Mouse (Mus musculus) hindbrain, embryonic 10.5 days (tissue): ENCODE measurements around the gene Meox1. TPM values are rescaled to one million over a fixed set of nuclear protein-coding genes. Genes with fewer than 3 reads are reported as not detected.
A peak's percentile ranks its signal among the peaks of the same experiment; 100 is the strongest.

ENCODE experiments used
- DNase-seq: peaks from one replicate; pipeline ENCODE4 v3.0.0-alpha.2; 2017; ENCODE audit warnings: low spot score
- H3K27ac ChIP-seq: fragments of 300-500 bp; sonication (generic); 2 replicates; pipeline ENCODE4 v1.5.1; 2016; ENCODE audit warnings: mild to moderate bottlenecking, moderate library complexity
- H3K27me3 ChIP-seq: fragments of 300-500 bp; sonication (generic); 2 replicates; pipeline ENCODE4 v1.6.1; 2016; ENCODE audit warnings: mild to moderate bottlenecking; ENCODE audit not compliant: poor library complexity, insufficient read depth, severe bottlenecking
- H3K36me3 ChIP-seq: fragments of 300-500 bp; sonication (generic); 2 replicates; pipeline ENCODE4 v1.6.1; 2016; ENCODE audit warnings: mild to moderate bottlenecking, moderate library complexity
- H3K4me1 ChIP-seq: fragments of 300-500 bp; sonication (generic); replicated peaks from 2 replicates; pipeline ENCODE4 v1.6.1; 2016; ENCODE audit warnings: mild to moderate bottlenecking
- H3K4me3 ChIP-seq: fragments of 300-500 bp; sonication (generic); 2 replicates; pipeline ENCODE4 v1.5.1; 2016; ENCODE audit warnings: mild to moderate bottlenecking, moderate library complexity
- H3K9me3 ChIP-seq: fragments of 300-500 bp; sonication (generic); 2 replicates; pipeline ENCODE4 v1.6.1; 2016; ENCODE audit warnings: mild to moderate bottlenecking, moderate library complexity
- WGBS: fragments of 180-500 bp; shearing (Covaris S2); methylation state at CpG from one replicate; pipeline ENCODE4 v1.1.7; 2016; 5-methylcytosine and 5-hydroxymethylcytosine counted together
- polyA plus RNA-seq: library from polyadenylated mRNA; unstranded; fragments of >200 nt; fragmentation: Nextera tagmentation; extraction: Ambion mirVana; gene quantifications from 2 replicates; pipeline ENCODE4 v1.2.1, GENCODE M21; 2016

Meox1 gene
- polyA plus RNA-seq, 1 experiment from 2014 or later, result 1.6 TPM

DNA sequence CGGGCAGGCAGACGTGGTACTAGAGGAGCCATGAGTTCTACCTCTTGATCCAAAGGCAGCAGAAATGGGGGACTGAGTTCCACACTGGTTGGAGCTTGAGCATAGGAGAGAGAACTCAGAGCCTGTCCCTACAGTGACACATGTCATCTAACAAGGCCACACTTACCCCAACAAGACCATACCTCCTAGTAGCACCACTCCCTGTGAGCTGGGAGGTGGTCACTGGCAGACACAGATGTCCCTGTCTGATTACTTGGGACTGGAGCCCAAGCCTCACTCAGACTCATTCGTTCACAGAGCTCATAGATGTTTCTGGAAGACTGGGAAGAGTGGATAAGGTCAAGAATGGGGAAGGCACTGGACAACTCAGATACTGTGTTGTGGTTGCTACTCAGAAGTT is 24.4 kb upstream of the Meox1 start:
- peaks cover 14% of the 10 kb centered on the region for H3K4me1 ChIP-seq
- 71% methylated on average over 3 of the region's 3 CpGs for WGBS
- H3K9me3 ChIP-seq, result no peaks in the 10 kb centered on the region
- H3K27me3 ChIP-seq, result peaks cover 31% of the 10 kb centered on the region
- no peak for DNase-seq
- H3K27ac ChIP-seq, result no peak overlapping the region
- no peaks in the 10 kb centered on the region for H3K36me3 ChIP-seq
- no peak overlapping the region for H3K4me3 ChIP-seq

DNA sequence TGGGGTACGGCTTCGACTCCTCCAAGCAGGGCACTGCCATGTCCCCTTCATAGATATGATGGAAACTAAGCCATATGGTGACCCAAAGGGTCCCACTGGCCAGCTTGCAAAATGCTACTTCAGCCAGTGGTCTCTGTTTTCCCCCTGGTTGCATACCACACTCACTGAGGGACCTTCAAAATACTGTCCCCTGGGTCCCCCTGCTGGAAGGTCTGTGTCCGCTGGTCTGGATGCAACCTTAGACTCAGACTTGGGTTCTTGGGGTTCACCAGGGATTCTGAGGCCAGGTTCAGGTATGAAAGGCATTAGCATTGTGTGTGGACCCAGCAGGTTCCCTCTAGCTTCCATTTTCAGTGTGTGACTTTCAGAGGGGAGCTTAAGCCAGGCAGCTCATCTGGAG is 22.6 kb upstream of the Meox1 start:
- peaks cover 31% of the 10 kb centered on the region for H3K27me3 ChIP-seq
- no peaks in the 10 kb centered on the region for H3K9me3 ChIP-seq
- no peak for DNase-seq
- no peaks in the 10 kb centered on the region for H3K36me3 ChIP-seq
- H3K27ac ChIP-seq, result no peak overlapping the region
- 65% methylated on average over 3 of the region's 3 CpGs for WGBS
- H3K4me1 ChIP-seq, result peaks cover 14% of the 10 kb centered on the region
- H3K4me3 ChIP-seq, result no peak overlapping the region

GRCm38 (mm10) chr11:101913591-101913990 is 19.4 kb upstream of the Meox1 start:
- H3K27me3 ChIP-seq, result peaks cover 45% of the 10 kb centered on the region
- no peak overlapping the region for H3K4me3 ChIP-seq
- no peak overlapping the region for H3K27ac ChIP-seq
- H3K9me3 ChIP-seq, result no peaks in the 10 kb centered on the region
- no peaks in the 10 kb centered on the region; the same call in none of the 2 replicates for H3K4me1 ChIP-seq
- WGBS, result 60% methylated on average over 8 of the region's 8 CpGs
- H3K36me3 ChIP-seq, result no peaks in the 10 kb centered on the region
- DNase-seq, result no peak

DNA sequence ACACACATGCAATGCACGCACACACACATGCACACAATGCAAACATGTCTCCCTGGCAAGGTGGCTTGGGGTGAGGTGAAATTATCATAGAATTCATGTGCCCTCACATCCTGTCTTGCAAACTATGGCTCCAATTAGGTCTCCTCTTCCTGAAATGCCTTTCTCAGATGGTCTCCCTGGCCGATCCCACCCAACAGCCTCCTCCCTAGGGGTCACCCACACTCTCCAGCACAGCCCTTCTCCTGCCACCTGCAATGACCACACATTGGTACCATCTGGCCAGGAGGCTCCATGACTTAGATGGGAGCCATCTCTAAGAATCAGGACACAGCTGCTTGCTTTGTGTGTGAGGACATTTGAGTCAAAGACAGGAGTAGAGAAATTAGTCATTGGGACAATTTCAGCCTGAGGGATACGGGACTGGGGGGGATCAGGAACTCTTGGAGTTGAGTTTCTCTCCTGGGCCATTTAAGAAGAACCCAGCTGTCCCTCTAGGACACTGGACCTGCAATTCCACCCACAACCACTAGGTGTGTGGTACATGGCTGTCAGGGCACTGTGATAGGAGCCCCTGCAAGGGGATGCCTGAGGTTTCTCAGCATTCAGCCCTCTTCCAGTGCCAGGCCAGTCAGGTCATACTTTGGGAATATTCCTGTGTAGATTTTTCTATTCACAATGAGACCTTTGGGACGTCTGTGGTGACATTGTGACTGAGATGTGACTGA is 17.8 kb upstream of the Meox1 start:
- no peaks in the 10 kb centered on the region for H3K36me3 ChIP-seq
- H3K27me3 ChIP-seq, result peaks cover 32% of the 10 kb centered on the region
- 63% methylated on average over 4 of the region's 4 CpGs for WGBS
- H3K9me3 ChIP-seq, result no peaks in the 10 kb centered on the region
- peaks cover 6% of the 10 kb centered on the region for H3K4me1 ChIP-seq
- no peak overlapping the region for H3K27ac ChIP-seq
- DNase-seq, result peak; percentile 41
- no peak overlapping the region for H3K4me3 ChIP-seq

- no peaks in the 10 kb centered on the region for H3K36me3 ChIP-seq
- peaks cover 12% of the 10 kb centered on the region for H3K4me1 ChIP-seq
- 24% methylated on average over 21 of the region's 21 CpGs for WGBS
- DNase-seq, result peak; percentile 84
- no peak overlapping the region for H3K27ac ChIP-seq
- no peak overlapping the region for H3K4me3 ChIP-seq
- peaks cover 40% of the 10 kb centered on the region for H3K27me3 ChIP-seq
- H3K9me3 ChIP-seq, result no peaks in the 10 kb centered on the region
Observed at GRCm38 (mm10) chr11:101910230-101910946, 16.2 kb upstream of the Meox1 start.

DNA sequence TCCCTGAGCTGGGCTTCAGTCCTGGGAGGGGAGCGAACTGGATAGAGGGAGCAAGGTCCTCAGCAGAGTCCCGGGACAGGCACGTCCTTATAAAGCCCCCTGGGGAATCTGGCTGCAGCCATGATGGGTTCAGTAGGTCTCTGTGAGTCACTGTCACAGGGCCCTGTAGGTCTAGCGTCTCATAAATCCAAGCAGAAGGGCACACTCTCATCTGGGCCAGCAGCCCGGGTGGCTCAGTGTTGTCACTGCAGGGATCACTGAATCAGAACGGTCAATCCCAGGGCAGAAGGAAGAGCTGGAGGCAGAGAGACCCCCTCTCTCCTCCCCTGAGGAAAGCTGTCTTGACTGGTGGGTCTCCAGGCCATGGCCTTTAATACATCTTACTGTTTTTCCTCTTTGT is 14.6 kb upstream of the Meox1 start:
- H3K27ac ChIP-seq, result no peak overlapping the region
- DNase-seq, result no peak
- no peaks in the 10 kb centered on the region for H3K36me3 ChIP-seq
- 56% methylated on average over 6 of the region's 6 CpGs for WGBS
- peaks cover 12% of the 10 kb centered on the region for H3K4me1 ChIP-seq
- H3K27me3 ChIP-seq, result peaks cover 33% of the 10 kb centered on the region
- H3K4me3 ChIP-seq, result no peak overlapping the region
- H3K9me3 ChIP-seq, result no peaks in the 10 kb centered on the region

- H3K9me3 ChIP-seq, result no peaks in the 10 kb centered on the region
- H3K27ac ChIP-seq, result no peak overlapping the region
- peak; percentile 80 for DNase-seq
- no peak overlapping the region for H3K4me3 ChIP-seq
- peaks cover 18% of the 10 kb centered on the region for H3K4me1 ChIP-seq
- H3K36me3 ChIP-seq, result no peaks in the 10 kb centered on the region
- 28% methylated on average over 13 of the region's 13 CpGs for WGBS
- peaks cover 18% of the 10 kb centered on the region for H3K27me3 ChIP-seq
Observed at GRCm38 (mm10) chr11:101905115-101905514, 10.9 kb upstream of the Meox1 start.

DNA sequence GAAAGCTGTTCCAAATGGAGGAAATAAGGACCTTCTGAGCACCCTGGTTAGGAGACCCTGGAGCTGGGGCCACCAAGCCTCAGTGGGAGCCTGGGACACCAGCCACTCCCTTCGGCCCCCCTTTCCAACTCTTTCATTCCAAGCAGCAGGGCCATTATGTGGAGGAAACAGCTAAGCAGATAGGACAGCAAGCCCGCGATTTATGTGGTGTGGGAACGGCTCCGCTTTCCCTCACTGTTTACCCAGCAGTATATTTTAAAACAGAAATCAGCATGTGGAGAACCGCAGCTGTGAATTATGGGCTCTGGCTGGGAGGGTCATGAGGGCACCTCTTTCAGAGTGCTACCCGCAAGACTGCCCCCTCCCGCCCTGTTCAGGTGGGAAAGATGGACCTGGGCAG is 7.1 kb upstream of the Meox1 start:
- Histone ChIP-seq H3K4me1 (peaks cover 21% of the 10 kb centered on the region), H3K9me3 (no peaks in the 10 kb centered on the region), H3K27ac (no peak overlapping the region), H3K36me3 (no peaks in the 10 kb centered on the region), H3K27me3 (peaks cover 4% of the 10 kb centered on the region), H3K4me3 (no peak overlapping the region)
- DNase-seq, result no peak
- WGBS, result 82% methylated on average over 8 of the region's 8 CpGs

- Histone ChIP-seq H3K9me3 (no peaks in the 10 kb centered on the region), H3K36me3 (no peaks in the 10 kb centered on the region), H3K27me3 (peaks cover 25% of the 10 kb centered on the region), H3K4me1 (peaks cover 44% of the 10 kb centered on the region), H3K4me3 (no peak overlapping the region), H3K27ac (no peak overlapping the region)
- no peak for DNase-seq
- WGBS, result 90% methylated on average over 4 of the region's 4 CpGs
Observed at GRCm38 (mm10) chr11:101898328-101898727, 4.2 kb upstream of the Meox1 start.

DNA sequence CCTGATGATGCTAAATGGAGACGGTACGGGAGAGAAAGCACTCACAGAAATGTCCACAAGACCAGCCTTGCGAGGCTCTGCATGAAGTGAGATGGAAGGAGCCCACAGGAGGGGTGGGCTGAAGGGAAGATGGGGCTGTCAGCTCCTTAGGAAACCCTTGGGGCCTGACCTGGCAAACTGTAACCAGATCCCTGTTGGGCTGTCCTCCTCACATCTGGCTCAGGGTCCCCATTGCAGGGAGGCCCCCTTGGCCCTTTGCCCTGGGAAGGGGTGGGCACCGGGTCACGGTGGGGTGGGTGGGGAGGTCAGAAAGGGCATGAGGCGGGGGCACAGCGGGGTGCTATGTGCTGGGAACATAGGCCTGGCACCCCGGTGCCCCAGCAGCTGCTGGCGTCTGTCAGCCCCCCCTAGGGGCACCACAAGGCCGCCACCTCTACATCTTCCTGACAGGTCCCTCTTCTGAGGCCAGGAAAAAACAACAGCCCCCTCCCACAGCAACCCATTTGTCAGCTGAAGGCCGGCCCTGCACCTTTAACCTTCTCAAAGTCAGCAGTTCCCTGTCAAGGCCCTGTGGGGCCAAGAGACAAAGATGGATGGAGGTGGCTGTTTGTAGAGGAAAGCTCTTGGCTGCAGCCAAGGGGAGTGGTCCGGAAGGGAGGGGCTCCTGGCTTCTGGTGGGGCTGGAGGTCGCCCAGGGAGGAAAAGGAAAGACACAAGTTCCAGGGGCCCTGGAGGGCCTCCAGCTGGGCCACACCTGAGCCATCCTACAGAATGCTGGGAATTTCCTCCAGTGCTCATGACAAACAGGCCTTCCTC is 2.6 kb upstream of the Meox1 start:
- WGBS, result 21% methylated on average over 13 of the region's 13 CpGs
- DNase-seq, result peak; percentile 59
- Histone ChIP-seq H3K9me3 (no peaks in the 10 kb centered on the region), H3K36me3 (no peaks in the 10 kb centered on the region), H3K27ac (peak overlapping the region; percentile 59), H3K4me1 (peaks cover 51% of the 10 kb centered on the region), H3K27me3 (peaks cover 41% of the 10 kb centered on the region), H3K4me3 (0 out of 2 replicates have a peak overlapping the region, but pooled peaks have one; percentile 2)

GRCm38 (mm10) chr11:101893560-101893959 is 614 bp downstream of the Meox1 start:
- H3K9me3 ChIP-seq, result no peaks in the 10 kb centered on the region
- H3K27me3 ChIP-seq, result peaks cover 55% of the 10 kb centered on the region
- no peak for DNase-seq
- no peaks in the 10 kb centered on the region for H3K36me3 ChIP-seq
- 35% methylated on average over 15 of the region's 15 CpGs for WGBS
- H3K4me1 ChIP-seq, result peaks cover 65% of the 10 kb centered on the region
- H3K4me3 ChIP-seq, result no peak overlapping the region
- no peak overlapping the region for H3K27ac ChIP-seq

- DNase-seq, result no peak
Observed at GRCm38 (mm10) chr11:101891451-101891850, 2.7 kb downstream of the Meox1 start.

DNA sequence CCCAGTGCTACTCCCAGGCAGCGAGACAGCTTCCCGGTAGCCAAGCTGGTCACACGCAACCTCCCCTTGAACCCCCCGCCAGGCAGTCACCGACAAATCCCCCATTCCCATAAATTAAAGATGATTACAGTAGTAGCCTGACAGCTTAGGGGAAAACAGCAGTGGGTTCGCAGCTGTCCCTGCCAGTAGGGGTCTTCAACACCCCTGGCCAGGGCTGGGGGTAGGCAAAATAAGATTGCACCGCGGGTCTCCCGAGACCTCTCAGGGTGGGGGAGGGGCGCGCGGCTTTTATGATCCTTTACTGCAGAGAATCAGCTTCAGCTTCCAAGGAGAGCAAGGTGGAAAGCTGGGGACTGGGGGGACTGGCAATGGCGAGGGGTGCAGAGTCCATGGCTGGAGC is 4.4 kb downstream of the Meox1 start:
- peak overlapping the region; percentile 3 for H3K27ac ChIP-seq
- 2% methylated on average over 13 of the region's 13 CpGs for WGBS

More at GRCm38 (mm10) chr11:101891451-101891850, 2.7 kb downstream of the Meox1 start:
- Histone ChIP-seq H3K27ac (no peak overlapping the region), H3K9me3 (no peaks in the 10 kb centered on the region), H3K27me3 (peaks cover 66% of the 10 kb centered on the region), H3K4me1 (peaks cover 57% of the 10 kb centered on the region), H3K36me3 (no peaks in the 10 kb centered on the region), H3K4me3 (no peak overlapping the region)
- 27% methylated on average over 11 of the region's 11 CpGs for WGBS

More for the DNA sequence above, 4.4 kb downstream of the Meox1 start:
- peak overlapping the region; percentile 47 for H3K4me3 ChIP-seq
- H3K27me3 ChIP-seq, result peaks cover 63% of the 10 kb centered on the region
- H3K36me3 ChIP-seq, result no peaks in the 10 kb centered on the region
- no peaks in the 10 kb centered on the region for H3K9me3 ChIP-seq
- H3K4me1 ChIP-seq, result peaks cover 60% of the 10 kb centered on the region
- DNase-seq, result peak; percentile 55
